Mouse (Mus musculus) embryonic facial prominence, embryonic 12.5 days (tissue): Measurements from ENCODE around the gene Cc2d2a. TPM values are rescaled to one million over a fixed set of nuclear protein-coding genes. Genes with fewer than 3 reads are reported as not detected.

Experiments
- ATAC-seq: fragments of 200-750 bp; cut with Nextera tagmentation; 2 replicates; pipeline ENCODE4 v1.8.0; 2017; ENCODE audit not compliant: insufficient number of reproducible peaks, insufficient read depth, low FRiP score, low TSS enrichment
- H3K27ac ChIP-seq: fragments of 300-500 bp; sonication (generic); 2 replicates; pipeline ENCODE4 v1.5.1; 2016; ENCODE audit warnings: mild to moderate bottlenecking
- H3K27me3 ChIP-seq: fragments of 300-500 bp; sonication (generic); 2 replicates; pipeline ENCODE4 v1.6.1; 2016; ENCODE audit warnings: mild to moderate bottlenecking, moderate library complexity
- H3K36me3 ChIP-seq: fragments of 300-500 bp; sonication (generic); 2 replicates; pipeline ENCODE4 v1.6.1; 2016; ENCODE audit warnings: mild to moderate bottlenecking
- H3K4me1 ChIP-seq: fragments of 300-500 bp; sonication (generic); 2 replicates; pipeline ENCODE4 v1.6.1; 2016
- H3K4me2 ChIP-seq: fragments of 300-500 bp; sonication (generic); replicated peaks from 2 replicates; pipeline ENCODE4 v1.6.1; 2016; ENCODE audit warnings: mild to moderate bottlenecking, moderate library complexity
- H3K4me3 ChIP-seq: fragments of 300-500 bp; sonication (generic); 2 replicates; pipeline ENCODE4 v1.5.1; 2016; ENCODE audit warnings: mild to moderate bottlenecking
- H3K9ac ChIP-seq: fragments of 300-500 bp; sonication (generic); 2 replicates; pipeline ENCODE4 v1.6.1; 2016; ENCODE audit warnings: mild to moderate bottlenecking, moderate library complexity
- H3K9me3 ChIP-seq: fragments of 300-500 bp; sonication (generic); 2 replicates; pipeline ENCODE4 v1.6.1; 2016; ENCODE audit warnings: mild to moderate bottlenecking, moderate library complexity
- WGBS: fragments of 180-500 bp; shearing (Covaris S2); methylation state at CpG from one replicate; pipeline ENCODE4 v1.1.7; 2016; 5-methylcytosine and 5-hydroxymethylcytosine counted together
- polyA plus RNA-seq: library from polyadenylated mRNA; unstranded; fragments of >200 nt; fragmentation: Nextera tagmentation; extraction: Ambion mirVana; gene quantifications from 2 replicates; pipeline ENCODE4 v1.2.1, GENCODE M21; 2016

Gene Cc2d2a
- polyA plus RNA-seq, 1 experiment from 2014 or later: 13.2 TPM

DNA sequence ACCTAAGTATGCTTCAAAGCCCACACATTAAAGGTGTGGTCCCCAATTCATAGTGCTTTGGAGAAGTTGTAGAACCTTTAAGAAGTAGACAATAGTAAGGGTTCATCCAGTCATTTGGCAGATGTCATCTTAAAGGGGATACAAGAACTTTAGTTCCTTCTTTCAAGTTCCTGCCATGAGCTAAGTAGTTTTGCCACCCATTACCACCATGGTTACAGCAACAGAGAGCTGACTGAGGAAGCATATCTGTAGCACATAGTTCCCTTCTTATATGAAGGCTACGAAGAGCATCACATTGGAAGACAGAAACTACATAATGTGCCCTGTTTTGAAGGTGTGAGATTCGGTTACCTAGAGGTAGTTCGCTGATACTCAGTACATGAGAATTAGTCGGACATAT, 124.5 kb downstream of the Cc2d2a start:
- Histone ChIP-seq H3K36me3 (no peaks in the 10 kb centered on the region), H3K27me3 (no peaks in the 10 kb centered on the region), H3K9me3 (no peaks in the 10 kb centered on the region), H3K4me3 (no peak overlapping the region), H3K4me1 (0 out of 2 replicates have a peak, but pooled peaks cover 3% of the 10 kb centered on the region), H3K27ac (no peak overlapping the region), H3K9ac (no peak overlapping the region), H3K4me2 (no peak overlapping the region)
- ATAC-seq: no peak
- 85% methylated on average over 4 of the region's 4 CpGs for WGBS

DNA sequence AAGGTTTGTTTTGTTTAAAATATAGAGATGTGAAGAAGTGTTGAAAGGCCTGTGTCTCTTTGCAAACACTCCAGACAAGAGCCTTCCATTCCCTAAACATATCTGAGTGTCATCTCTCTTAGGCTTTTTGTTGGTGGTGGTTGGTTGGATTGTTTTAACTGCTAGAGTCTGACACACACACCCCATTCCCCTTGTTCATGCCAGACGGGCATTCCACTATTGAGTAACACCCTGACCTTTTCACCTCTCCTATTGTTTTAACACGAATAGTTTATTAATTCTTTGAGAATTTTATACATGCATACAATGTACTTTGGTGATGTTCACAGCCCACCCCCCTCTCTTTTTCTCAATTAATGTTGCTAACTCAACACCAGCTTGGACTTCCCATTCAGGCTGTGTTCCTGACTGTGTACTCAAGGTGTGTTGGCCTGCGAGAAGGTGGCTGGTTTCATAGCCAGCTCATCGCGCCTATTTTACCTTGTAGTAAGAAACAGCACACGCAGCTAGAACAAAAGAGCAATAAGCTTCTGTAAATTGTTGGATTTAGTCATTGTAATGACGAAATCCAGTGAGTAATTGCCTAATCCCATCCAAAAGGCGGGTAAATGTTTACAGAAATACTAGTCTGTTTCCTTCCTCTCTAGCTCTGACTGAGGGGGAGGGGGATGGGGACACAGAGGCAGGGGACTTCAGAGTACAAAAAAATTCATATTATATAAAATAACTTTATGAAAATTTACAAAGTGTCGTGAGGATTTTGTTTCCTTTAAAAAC, 126.0 kb downstream of the Cc2d2a start:
- 75% methylated on average over 9 of the region's 9 CpGs for WGBS
- Histone ChIP-seq H3K4me2 (no peak overlapping the region), H3K4me1 (no peaks in the 10 kb centered on the region), H3K27me3 (no peaks in the 10 kb centered on the region), H3K4me3 (no peak overlapping the region), H3K36me3 (no peaks in the 10 kb centered on the region), H3K9ac (no peak overlapping the region), H3K9me3 (no peaks in the 10 kb centered on the region), H3K27ac (no peak overlapping the region)
- ATAC-seq: no peak

Other genes with a start within 250 kb of the Cc2d2a start
- 8.6 and 10.3 TPM in 2 replicates for gene C1qtnf7, start 146.8 kb upstream of the Cc2d2a start, polyA plus RNA-seq
- gene Bst1, start 156.5 kb downstream of the Cc2d2a start, polyA plus RNA-seq: 0.36 TPM in 1 of 2 replicates, not detected in the other
- 57.9 and 62.7 TPM in 2 replicates for gene Fbxl5, start 159.3 kb downstream of the Cc2d2a start, polyA plus RNA-seq
- 9.1 and 9.5 TPM in 2 replicates for gene Cd38, start 206.2 kb downstream of the Cc2d2a start, polyA plus RNA-seq